Mouse (Mus musculus): ENCODE results near the gene Tbc1d24. TPM values are rescaled to one million over a fixed set of nuclear protein-coding genes. Genes with fewer than 3 reads are reported as not detected.
A peak's percentile ranks its signal among the peaks of the same experiment; 100 is the strongest.

Gene Tbc1d24
- total RNA-seq (2021): 10 to 100 TPM; 82.8 to 91.5 TPM

GRCm38 (mm10) chr17:24205284-24205888 lies at the start of gene Tbc1d24:
Gene Tbc1d24 (minus strand): TSS chr17:24205562.
- intact Hi-C loops (cut with DNase I): no loop called here
- DNase-seq: peak; percentile 97

DNA sequence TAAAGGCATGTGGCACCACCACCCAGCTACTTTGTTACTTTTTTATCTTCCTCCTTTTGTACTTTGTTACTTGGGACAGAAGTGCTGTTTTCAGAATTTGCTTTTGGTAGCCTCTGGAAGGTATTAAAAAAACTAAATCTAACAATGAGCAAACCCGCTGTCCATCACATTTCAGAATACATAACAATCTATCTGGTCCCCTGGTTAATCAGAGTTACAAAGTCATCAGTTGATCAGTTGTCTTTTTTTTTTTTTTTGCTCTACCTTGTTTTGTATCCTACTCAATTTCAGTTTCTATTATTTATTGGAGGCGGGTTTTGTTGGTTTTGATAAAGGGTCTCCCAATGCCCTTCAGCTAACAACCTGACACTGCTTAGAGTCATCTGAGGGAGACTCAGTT lies 47.0 kb upstream of the Tbc1d24 start:
- intact Hi-C loops (cut with DNase I): no loop called here
- no peak for DNase-seq

GRCm38 (mm10) chr17:24251320-24252069 lies 46.1 kb upstream of the Tbc1d24 start, which contains the start of gene Ccnf:
Gene Ccnf (minus strand): TSS chr17:24251484.
- intact Hi-C loops (cut with DNase I): no loop called here
- peak; percentile 97 for DNase-seq

DNA sequence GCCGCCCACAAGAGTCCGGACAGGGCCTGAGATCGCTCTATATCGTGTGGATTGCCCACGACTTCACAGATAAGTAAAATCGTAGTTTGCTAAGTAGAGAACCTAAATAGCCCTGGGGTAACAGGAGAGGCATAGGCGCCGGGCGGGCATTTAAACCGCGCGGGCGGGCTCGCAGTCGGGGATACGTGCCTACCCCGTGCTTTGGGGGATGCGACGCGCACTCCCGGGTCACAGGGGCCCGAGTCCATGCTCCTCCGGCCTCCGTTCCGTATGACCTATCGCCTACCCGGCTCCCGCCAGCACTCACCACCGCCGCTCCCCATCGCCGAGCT lies 45.6 kb upstream of the Tbc1d24 start:
- DNase-seq: no peak
- intact Hi-C loops (cut with DNase I): no loop called here

DNA sequence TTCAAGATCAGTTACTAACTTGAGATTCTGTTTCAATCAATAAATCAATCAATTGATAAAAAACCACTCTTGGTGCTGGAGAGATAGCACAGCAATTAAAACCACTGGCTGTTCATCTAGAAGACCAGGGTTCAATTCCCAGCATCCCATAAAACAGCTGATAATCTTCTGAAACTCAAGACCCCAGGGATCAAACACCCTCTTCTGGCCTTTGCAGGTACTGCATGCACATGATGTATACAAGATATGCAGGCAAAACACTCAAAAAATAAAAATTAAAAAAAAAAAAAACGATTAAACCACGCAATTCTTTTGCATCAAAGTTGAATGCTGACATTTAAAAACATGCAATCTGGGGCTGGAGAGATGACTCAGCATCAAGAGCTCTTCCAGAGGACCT lies 43.3 kb upstream of the Tbc1d24 start:
- DNase-seq: no peak
- intact Hi-C loops (cut with DNase I): no loop called here

DNA sequence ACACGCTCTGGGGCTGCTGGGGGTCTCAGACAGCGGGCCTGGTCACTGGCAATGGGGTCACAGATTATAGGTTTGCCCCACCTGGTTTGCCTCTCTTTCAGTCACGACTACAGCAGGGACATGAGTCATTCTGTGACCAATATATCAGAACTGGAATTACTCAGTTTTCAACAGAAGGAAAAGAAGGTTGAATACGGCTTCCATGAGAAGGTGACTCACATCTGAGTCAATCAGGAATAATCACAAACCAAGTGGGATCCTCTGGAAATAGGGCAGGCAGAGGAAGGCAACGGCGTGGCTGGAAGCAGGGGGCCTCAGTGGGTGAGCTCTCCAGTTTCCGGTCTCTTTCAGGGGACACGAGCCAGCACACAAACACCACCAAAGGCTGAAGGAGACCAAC lies 38.7 kb upstream of the Tbc1d24 start:
- DNase-seq: no peak
- intact Hi-C loops (cut with DNase I): no loop called here

DNA sequence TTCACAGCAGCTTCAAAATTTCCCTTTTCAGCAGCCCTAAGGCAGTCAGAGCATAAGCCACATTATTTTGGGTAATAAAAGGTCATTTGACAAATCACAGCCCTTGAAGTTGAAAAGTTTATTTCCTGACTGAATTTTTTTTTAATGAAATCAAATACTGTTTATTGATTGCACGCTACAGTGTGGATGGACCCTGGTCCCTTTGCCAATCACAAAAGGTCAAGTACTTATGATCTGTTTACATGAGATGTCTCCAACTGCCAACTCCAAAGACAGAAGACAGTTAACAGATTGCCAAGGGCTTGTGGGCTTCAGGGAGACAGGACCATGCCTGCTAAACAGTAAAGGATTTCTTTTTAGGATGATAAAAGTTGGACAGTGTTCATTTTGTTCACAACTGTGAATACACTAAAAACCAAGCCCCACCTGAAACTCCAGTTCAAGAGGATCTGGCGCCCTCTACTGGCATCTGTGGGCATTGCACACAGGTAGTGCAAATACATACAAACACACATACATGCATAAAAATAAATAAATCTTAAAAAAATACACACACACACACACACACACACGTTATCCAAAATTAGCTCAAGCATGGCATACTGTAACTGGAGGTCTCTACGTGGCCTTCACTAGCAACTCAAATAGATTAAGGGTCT lies 38.1 kb upstream of the Tbc1d24 start:
- intact Hi-C loops (cut with DNase I): no loop called here
- peak; percentile 55 for DNase-seq

GRCm38 (mm10) chr17:24236921-24237320 lies 31.6 kb upstream of the Tbc1d24 start:
- intact Hi-C loops (cut with DNase I): no loop called here

GRCm38 (mm10) chr17:24236479-24236878 lies 31.1 kb upstream of the Tbc1d24 start:
- no peak for DNase-seq
- intact Hi-C loops (cut with DNase I): no loop called here

More at GRCm38 (mm10) chr17:24236921-24237320, 31.6 kb upstream of the Tbc1d24 start:
- DNase-seq: no peak

GRCm38 (mm10) chr17:24227941-24228340 lies 22.6 kb upstream of the Tbc1d24 start:
- intact Hi-C loops (cut with DNase I): no loop called here

GRCm38 (mm10) chr17:24226721-24227120 lies 21.4 kb upstream of the Tbc1d24 start:
- intact Hi-C loops (cut with DNase I): no loop called here
- no peak for DNase-seq

More at GRCm38 (mm10) chr17:24227941-24228340, 22.6 kb upstream of the Tbc1d24 start:
- no peak for DNase-seq

- DNase-seq: no peak
- intact Hi-C loops (cut with DNase I): no loop called here
Observed at GRCm38 (mm10) chr17:24225851-24226250, 20.5 kb upstream of the Tbc1d24 start.

- no peak for DNase-seq
- intact Hi-C loops (cut with DNase I): no loop called here
Observed at GRCm38 (mm10) chr17:24224741-24225140, 19.4 kb upstream of the Tbc1d24 start.

DNA sequence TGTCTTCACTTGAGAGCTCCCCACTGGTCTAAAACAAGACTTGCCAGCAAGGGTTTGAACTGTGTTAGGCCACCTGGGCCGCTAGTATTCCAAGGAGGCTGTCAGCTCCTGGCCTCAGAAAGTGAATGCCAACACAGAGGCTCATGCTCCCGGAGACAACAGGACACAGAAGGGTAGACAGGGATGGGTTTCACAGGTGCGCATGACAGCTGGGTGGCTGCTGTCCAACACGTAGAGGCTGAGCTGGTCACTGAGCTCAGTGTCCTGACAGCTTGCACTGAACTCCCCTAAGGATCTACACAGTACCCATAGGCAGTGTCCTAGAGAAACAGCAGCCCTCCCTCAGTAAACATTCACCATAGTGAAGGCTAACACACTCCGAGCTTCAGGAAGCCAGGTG lies 18.2 kb upstream of the Tbc1d24 start:
- intact Hi-C loops (cut with DNase I): no loop called here
- DNase-seq: no peak

DNA sequence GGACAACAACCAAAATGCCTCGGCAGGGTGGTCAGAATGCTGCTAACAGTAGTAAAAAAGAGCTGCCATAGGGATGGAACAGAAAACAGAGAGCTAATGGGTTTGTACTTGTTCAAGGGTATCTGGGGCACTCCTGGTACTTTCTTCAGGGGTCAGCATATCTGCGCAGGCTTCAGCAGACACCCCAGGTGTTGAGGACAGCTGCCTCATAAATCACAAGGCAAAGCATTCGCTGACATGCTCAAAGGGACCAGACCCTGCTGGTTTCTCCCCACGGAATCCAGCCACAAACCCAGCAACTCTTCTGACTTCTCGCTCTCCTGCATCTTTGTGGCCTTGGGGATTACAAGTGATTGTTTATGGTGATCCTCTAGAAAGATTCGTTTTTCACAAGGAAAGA lies 17.3 kb upstream of the Tbc1d24 start:
- DNase-seq: no peak
- intact Hi-C loops (cut with DNase I): no loop called here

DNA sequence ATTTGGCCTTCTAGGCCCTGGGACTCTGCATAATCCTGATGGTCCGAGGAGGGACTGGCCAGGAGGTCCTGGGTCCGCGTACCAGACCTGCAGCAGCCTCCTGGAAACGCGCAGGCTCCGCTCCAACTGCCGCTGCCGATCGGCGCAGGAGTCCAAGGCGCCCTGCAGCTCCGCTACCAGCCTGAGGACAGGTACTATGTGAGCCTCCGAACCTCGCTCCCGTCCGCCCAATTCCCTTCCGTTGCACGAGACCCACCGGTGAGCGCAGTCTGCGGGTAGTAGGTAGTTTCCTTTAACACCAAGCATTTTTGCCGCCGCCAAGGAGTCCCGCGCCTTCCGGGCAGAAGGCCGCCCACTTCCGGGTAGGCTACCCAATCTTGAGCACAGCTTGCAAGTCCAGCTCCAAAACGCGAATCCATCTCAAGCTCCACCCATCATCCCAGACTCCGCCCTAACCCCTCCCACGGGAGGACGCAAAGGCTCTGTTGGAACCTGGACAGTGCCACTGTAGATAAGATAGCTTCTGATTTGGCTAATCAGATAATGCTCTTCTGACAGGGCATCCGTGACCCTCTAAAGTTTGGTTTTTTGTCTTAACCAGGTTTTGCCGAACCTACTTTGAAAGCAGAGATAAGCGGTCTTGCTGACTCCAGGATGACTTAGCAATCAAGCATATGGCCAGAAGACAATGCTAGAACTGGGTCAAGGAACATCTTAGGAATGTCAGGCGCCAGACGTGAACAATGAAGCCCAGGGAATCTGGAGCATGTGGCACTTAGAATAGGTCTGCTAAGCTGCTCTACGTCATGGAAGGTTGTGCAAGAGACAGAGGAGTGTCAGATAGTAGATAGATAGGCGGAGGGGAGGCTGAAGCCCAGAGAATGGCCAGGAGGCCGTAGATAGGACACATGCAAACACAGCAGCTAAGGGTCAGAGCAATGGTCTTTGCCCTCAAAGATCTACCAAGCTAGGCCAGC lies 15.4 kb upstream of the Tbc1d24 start, which contains the start of gene Tedc2:
Tedc2 (minus strand) TSS at position 417 of the 977 bp plus-strand sequence.
- intact Hi-C loops (cut with DNase I): no loop called here
- peak; percentile 91 for DNase-seq

DNA sequence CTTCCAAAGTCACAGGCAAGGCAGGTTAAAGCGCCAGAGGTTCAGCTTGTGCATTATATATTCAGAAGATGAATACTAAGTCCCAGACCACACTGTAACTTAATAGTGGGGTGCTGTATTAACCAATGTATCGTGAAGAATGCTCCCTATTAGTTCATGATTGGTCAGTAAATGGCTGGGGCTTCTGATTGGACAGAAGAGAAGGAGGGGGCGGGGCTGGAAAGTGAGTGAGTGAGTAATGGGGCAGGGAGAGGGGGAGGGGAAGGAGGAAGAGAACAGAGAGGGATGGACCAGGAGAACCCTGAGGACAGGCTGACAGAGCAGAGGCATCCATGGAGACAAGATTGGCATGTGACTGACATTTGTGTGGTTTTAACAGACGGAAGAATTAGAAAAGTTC lies 11.5 kb upstream of the Tbc1d24 start:
- intact Hi-C loops (cut with DNase I): no loop called here
- no peak for DNase-seq

GRCm38 (mm10) chr17:24213186-24213585 lies 7.8 kb upstream of the Tbc1d24 start:
- intact Hi-C loops (cut with DNase I): no loop called here
- DNase-seq: no peak

GRCm38 (mm10) chr17:24212441-24213018 lies 7.2 kb upstream of the Tbc1d24 start:
- no peak for DNase-seq

More at GRCm38 (mm10) chr17:24212441-24213018, 7.2 kb upstream of the Tbc1d24 start:
- intact Hi-C loops (cut with DNase I): no loop called here
